Mouse (Mus musculus): ENCODE data around the gene Clmn. TPM values are rescaled to one million over a fixed set of nuclear protein-coding genes. Genes with fewer than 3 reads are reported as not detected.

The Clmn gene
- polyA plus RNA-seq, 1 experiment = 21.3 TPM

GRCm38 (mm10) chr12:104751814-104752765, 112.8 kb downstream of the Clmn start, which contains the start of gene Dicer1:
Dicer1 (minus strand) TSS chr12:104751952.
- peak within 1 kb of the TSS; percentile 76 for H3K27ac ChIP-seq (ENCODE audit: insufficient read depth, low read depth, low read length)
- WGBS = 1% methylated on average over 71 of the region's 94 CpGs
- H3K36me3 ChIP-seq (ENCODE audit: control insufficient read depth, insufficient read depth, low read length) = no peaks in the 10 kb centered on the region
- peak within 1 kb of the TSS; percentile 78 for H3K4me3 ChIP-seq (ENCODE audit: insufficient read depth, low read depth, low read length)
- H3K27me3 ChIP-seq (replicated peaks; ENCODE audit: control insufficient read depth, insufficient read depth, low read length) = no peaks in the 10 kb centered on the region
- peak; percentile 98 for DNase-seq
- 0 out of 2 replicates have a peak, but pooled peaks have one; percentile 1 for TF ChIP-seq CTCF (conservative IDR thresholded peaks at IDR 0.05; ENCODE audit: insufficient read depth, insufficient read length, low read depth, low read length)
- TF ChIP-seq POLR2A (IDR thresholded peaks at IDR 0.05; ENCODE audit: low read depth, low read length) = peak; percentile 58
- H3K4me1 ChIP-seq (ENCODE audit: control insufficient read depth, insufficient read depth, low read length) = peaks cover 17% of the 10 kb centered on the region; the same call in 1 of the 2 replicates

DNA sequence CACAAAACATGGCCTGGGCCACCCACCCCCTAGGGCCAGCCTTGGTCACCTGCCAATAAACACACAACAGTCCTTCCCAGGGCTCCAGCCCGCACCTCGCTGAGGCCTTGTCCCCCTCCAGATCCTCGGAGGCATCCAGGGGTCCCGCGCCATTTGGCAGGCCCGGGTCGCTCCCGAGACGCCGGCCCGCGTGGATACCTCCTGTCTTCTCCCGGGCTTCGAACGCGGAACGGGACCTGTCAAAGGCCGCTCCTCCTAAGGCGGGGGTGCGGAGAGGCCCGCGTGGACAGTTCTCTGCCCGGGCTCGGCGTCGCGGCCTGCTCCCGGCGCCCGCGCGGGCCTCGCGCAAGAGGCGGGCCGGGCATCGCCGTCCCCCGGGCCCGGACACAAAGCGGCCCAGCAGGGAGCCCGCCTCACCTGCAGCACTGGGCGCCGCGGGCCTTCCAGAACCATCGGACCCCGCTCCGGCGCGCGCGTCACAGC, 113.5 kb downstream of the Clmn start:
- H3K27me3 ChIP-seq (replicated peaks; ENCODE audit: control insufficient read depth, insufficient read depth, low read length) = no peaks in the 10 kb centered on the region
- H3K27ac ChIP-seq (ENCODE audit: insufficient read depth, low read depth, low read length) = peak overlapping the region; percentile 36
- H3K36me3 ChIP-seq (ENCODE audit: control insufficient read depth, insufficient read depth, low read length) = no peaks in the 10 kb centered on the region
- no peak for TF ChIP-seq POLR2A (IDR thresholded peaks at IDR 0.05; ENCODE audit: low read depth, low read length)
- no peak for TF ChIP-seq CTCF (conservative IDR thresholded peaks at IDR 0.05; ENCODE audit: insufficient read depth, insufficient read length, low read depth, low read length)
- peaks cover 17% of the 10 kb centered on the region; the same call in 1 of the 2 replicates for H3K4me1 ChIP-seq (ENCODE audit: control insufficient read depth, insufficient read depth, low read length)
- no peak for DNase-seq
- WGBS = under 1% methylated on average over 51 of the region's 52 CpGs
- peak overlapping the region; percentile 78 for H3K4me3 ChIP-seq (ENCODE audit: insufficient read depth, low read depth, low read length)

GRCm38 (mm10) chr12:104748946-104749345, 115.9 kb downstream of the Clmn start:
- no peak for DNase-seq
- Histone ChIP-seq H3K4me1 (ENCODE audit: control insufficient read depth, insufficient read depth, low read length) (peaks cover 17% of the 10 kb centered on the region; the same call in 1 of the 2 replicates), H3K36me3 (ENCODE audit: control insufficient read depth, insufficient read depth, low read length) (no peaks in the 10 kb centered on the region), H3K4me3 (ENCODE audit: insufficient read depth, low read depth, low read length) (no peak overlapping the region), H3K27ac (ENCODE audit: insufficient read depth, low read depth, low read length) (no peak overlapping the region), H3K27me3 (replicated peaks; ENCODE audit: control insufficient read depth, insufficient read depth, low read length) (no peaks in the 10 kb centered on the region)
- TF ChIP-seq POLR2A (IDR thresholded peaks at IDR 0.05; ENCODE audit: low read depth, low read length) = no peak
- TF ChIP-seq CTCF (conservative IDR thresholded peaks at IDR 0.05; ENCODE audit: insufficient read depth, insufficient read length, low read depth, low read length) = no peak
- WGBS = 69% methylated on average over 2 of the region's 2 CpGs

GRCm38 (mm10) chr12:104747252-104747651, 117.6 kb downstream of the Clmn start:
- Histone ChIP-seq H3K4me3 (ENCODE audit: insufficient read depth, low read depth, low read length) (no peak overlapping the region), H3K4me1 (ENCODE audit: control insufficient read depth, insufficient read depth, low read length) (peaks cover 14% of the 10 kb centered on the region; the same call in 1 of the 2 replicates), H3K27me3 (replicated peaks; ENCODE audit: control insufficient read depth, insufficient read depth, low read length) (no peaks in the 10 kb centered on the region), H3K27ac (ENCODE audit: insufficient read depth, low read depth, low read length) (no peak overlapping the region), H3K36me3 (ENCODE audit: control insufficient read depth, insufficient read depth, low read length) (no peaks in the 10 kb centered on the region)
- TF ChIP-seq POLR2A (IDR thresholded peaks at IDR 0.05; ENCODE audit: low read depth, low read length) = no peak
- TF ChIP-seq CTCF (conservative IDR thresholded peaks at IDR 0.05; ENCODE audit: insufficient read depth, insufficient read length, low read depth, low read length) = no peak
- 76% methylated on average over 5 of the region's 5 CpGs for WGBS
- DNase-seq = no peak

- Histone ChIP-seq H3K27me3 (replicated peaks; ENCODE audit: control insufficient read depth, insufficient read depth, low read length) (no peaks in the 10 kb centered on the region), H3K4me1 (ENCODE audit: control insufficient read depth, insufficient read depth, low read length) (peaks cover 15% of the 10 kb centered on the region; the same call in 1 of the 2 replicates), H3K36me3 (ENCODE audit: control insufficient read depth, insufficient read depth, low read length) (no peaks in the 10 kb centered on the region), H3K4me3 (ENCODE audit: insufficient read depth, low read depth, low read length) (no peak overlapping the region), H3K27ac (ENCODE audit: insufficient read depth, low read depth, low read length) (no peak overlapping the region)
- peak; percentile 62 for DNase-seq
- WGBS = 64% methylated on average over 2 of the region's 2 CpGs
- no peak for TF ChIP-seq CTCF (conservative IDR thresholded peaks at IDR 0.05; ENCODE audit: insufficient read depth, insufficient read length, low read depth, low read length)
- TF ChIP-seq POLR2A (IDR thresholded peaks at IDR 0.05; ENCODE audit: low read depth, low read length) = no peak
Observed at GRCm38 (mm10) chr12:104746601-104747000, 118.3 kb downstream of the Clmn start.

GRCm38 (mm10) chr12:104743687-104744086, 121.2 kb downstream of the Clmn start:
- Histone ChIP-seq H3K4me3 (ENCODE audit: insufficient read depth, low read depth, low read length) (no peak overlapping the region), H3K4me1 (ENCODE audit: control insufficient read depth, insufficient read depth, low read length) (peaks cover 21% of the 10 kb centered on the region), H3K27ac (ENCODE audit: insufficient read depth, low read depth, low read length) (no peak overlapping the region), H3K36me3 (ENCODE audit: control insufficient read depth, insufficient read depth, low read length) (no peaks in the 10 kb centered on the region), H3K27me3 (replicated peaks; ENCODE audit: control insufficient read depth, insufficient read depth, low read length) (no peaks in the 10 kb centered on the region)
- no peak for DNase-seq
- WGBS = 81% methylated on average over 4 of the region's 4 CpGs
- TF ChIP-seq POLR2A (IDR thresholded peaks at IDR 0.05; ENCODE audit: low read depth, low read length) (no peak), CTCF (conservative IDR thresholded peaks at IDR 0.05; ENCODE audit: insufficient read depth, insufficient read length, low read depth, low read length) (no peak)

DNA sequence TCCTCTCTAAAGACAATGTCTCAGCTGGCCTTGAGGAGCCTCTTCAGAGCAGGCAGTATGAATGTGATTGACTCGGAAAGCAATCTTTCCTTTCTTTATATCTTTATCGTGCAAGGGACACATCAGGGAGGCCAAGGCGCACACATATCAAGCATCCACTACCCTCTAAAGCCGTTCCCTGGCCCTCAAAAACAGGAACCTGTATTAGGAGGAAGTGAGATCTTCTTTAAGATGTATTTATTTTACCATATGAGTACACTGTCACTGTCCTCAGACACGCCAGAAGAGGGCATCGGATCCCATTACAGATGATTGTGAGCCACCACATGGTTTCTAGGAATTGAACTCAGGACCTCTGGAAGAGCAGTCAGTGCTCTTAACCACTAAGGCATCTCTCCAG, 122.6 kb downstream of the Clmn start:
- Histone ChIP-seq H3K4me1 (ENCODE audit: control insufficient read depth, insufficient read depth, low read length) (peaks cover 19% of the 10 kb centered on the region), H3K27ac (ENCODE audit: insufficient read depth, low read depth, low read length) (no peak overlapping the region), H3K27me3 (replicated peaks; ENCODE audit: control insufficient read depth, insufficient read depth, low read length) (no peaks in the 10 kb centered on the region), H3K4me3 (ENCODE audit: insufficient read depth, low read depth, low read length) (no peak overlapping the region), H3K36me3 (ENCODE audit: control insufficient read depth, insufficient read depth, low read length) (no peaks in the 10 kb centered on the region)
- no peak for DNase-seq
- TF ChIP-seq POLR2A (IDR thresholded peaks at IDR 0.05; ENCODE audit: low read depth, low read length) = no peak
- TF ChIP-seq CTCF (conservative IDR thresholded peaks at IDR 0.05; ENCODE audit: insufficient read depth, insufficient read length, low read depth, low read length) = no peak
- WGBS = 72% methylated on average over 6 of the region's 6 CpGs

Measured in kidney, adult 2 months (tissue).